Mouse (Mus musculus) lung, postnatal 0 days (tissue): ENCODE measurements around the gene Hpse2. TPM values are rescaled to one million over a fixed set of nuclear protein-coding genes. Genes with fewer than 3 reads are reported as not detected.

Experiments used
- ATAC-seq: fragments of 200-750 bp; cut with Nextera tagmentation; 2 replicates; pipeline ENCODE4 v1.8.0; 2017; ENCODE audit warnings: moderate library complexity
- DNase-seq: peaks from one replicate; pipeline ENCODE4 v3.0.0-alpha.2; 2016; ENCODE audit warnings: low spot score
- H3K27ac ChIP-seq: fragments of 300-500 bp; sonication (generic); 2 replicates; pipeline ENCODE4 v1.5.1; 2014; ENCODE audit warnings: antibody characterized with exemption, mild to moderate bottlenecking, low read length, mixed read lengths
- H3K27me3 ChIP-seq: fragments of 300-500 bp; sonication (generic); replicated peaks from 2 replicates; pipeline ENCODE4 v1.6.1; 2014; ENCODE audit warnings: low read length, mixed read lengths; ENCODE audit not compliant: insufficient read depth
- H3K36me3 ChIP-seq: fragments of 300-500 bp; sonication (generic); 2 replicates; pipeline ENCODE4 v1.6.1; 2014; ENCODE audit warnings: low read length, mixed read lengths; ENCODE audit not compliant: insufficient read depth
- H3K4me1 ChIP-seq: fragments of 300-500 bp; sonication (generic); 2 replicates; pipeline ENCODE4 v1.6.1; 2014; ENCODE audit warnings: antibody characterized with exemption, low read depth, low read length, mixed read lengths; ENCODE audit not compliant: insufficient read depth
- H3K4me2 ChIP-seq: fragments of 300-500 bp; sonication (generic); replicated peaks from 2 replicates; pipeline ENCODE4 v1.6.1; 2014; ENCODE audit warnings: low read depth, mild to moderate bottlenecking, low read length, moderate library complexity, mixed read lengths
- H3K4me3 ChIP-seq: fragments of 300-500 bp; sonication (generic); 2 replicates; pipeline ENCODE4 v1.5.1; 2014; ENCODE audit warnings: low read depth, low read length
- H3K9ac ChIP-seq: fragments of 300-500 bp; sonication (generic); replicated peaks from 2 replicates; pipeline ENCODE4 v1.6.1; 2014; ENCODE audit warnings: low read depth, mild to moderate bottlenecking
- H3K9me3 ChIP-seq: fragments of 300-500 bp; sonication (generic); 2 replicates; pipeline ENCODE4 v1.6.1; 2016; ENCODE audit warnings: low read length, mixed read lengths
- CTCF ChIP-seq: IDR thresholded peaks from 2 replicates; pipeline ENCODE4 v1.5.1; 2016; ENCODE audit warnings: antibody characterized with exemption, mild to moderate bottlenecking
- EP300 ChIP-seq: IDR thresholded peaks from 2 replicates; pipeline ENCODE4 v1.6.1; 2016; ENCODE audit warnings: antibody characterized with exemption, mild to moderate bottlenecking, control low read depth
- whole genome bisulfite sequencing: fragments of 180-500 bp; shearing (Covaris S2); extraction: QIAGEN DNeasy Blood & Tissue Kit; methylation state at CpG from one replicate; pipeline ENCODE4 v1.1.7; 2014; 5-methylcytosine and 5-hydroxymethylcytosine counted together
- polyA plus RNA-seq: library from polyadenylated mRNA; unstranded; fragments of >200 nt; fragmentation: Nextera tagmentation; extraction: Ambion mirVana; gene quantifications from 2 replicates; pipeline ENCODE4 v1.2.1, GENCODE M21; 2015

Gene Hpse2
- polyA plus RNA-seq, 1 experiment from 2014 or later, result 0.64 TPM

GRCm38 (mm10) chr19:43175437-43175965 is 212.7 kb downstream of the Hpse2 start:
- TF ChIP-seq EP300, result no peak
- no peak for TF ChIP-seq CTCF
- no peak; the same call in 1 of the 2 replicates for ATAC-seq

DNA sequence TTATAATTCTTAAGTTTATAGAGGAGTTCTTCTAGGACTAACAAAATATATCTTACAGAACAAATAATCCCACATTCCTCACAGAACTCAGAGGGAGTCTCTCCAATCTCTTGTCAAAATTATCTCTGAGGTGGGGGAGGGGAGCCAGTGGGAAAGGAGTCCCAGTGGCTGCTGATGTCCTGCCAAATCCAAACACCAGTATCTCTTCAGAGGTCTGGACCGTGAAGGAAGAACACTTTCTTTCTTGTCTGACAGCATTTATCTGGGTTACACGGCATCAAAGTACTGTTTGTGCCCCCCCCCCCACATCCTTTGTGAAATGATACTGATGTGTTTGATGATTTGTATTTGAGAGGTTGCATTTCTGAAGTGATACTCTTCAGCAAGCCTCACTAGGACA is 213.3 kb downstream of the Hpse2 start:
- Histone ChIP-seq H3K9ac (no peak overlapping the region), H3K4me2 (no peak overlapping the region), H3K27me3 (no peaks in the 10 kb centered on the region), H3K4me3 (no peak overlapping the region), H3K9me3 (no peaks in the 10 kb centered on the region), H3K4me1 (no peaks in the 10 kb centered on the region), H3K36me3 (no peaks in the 10 kb centered on the region), H3K27ac (no peak overlapping the region)
- DNase-seq, result no peak
- TF ChIP-seq EP300 (no peak), CTCF (no peak)
- WGBS, result 40% methylated on average over 2 of the region's 2 CpGs
- ATAC-seq, result no peak

More at GRCm38 (mm10) chr19:43175437-43175965, 212.7 kb downstream of the Hpse2 start:
- DNase-seq, result peak; percentile 18
- Histone ChIP-seq H3K9me3 (no peaks in the 10 kb centered on the region), H3K4me1 (no peaks in the 10 kb centered on the region), H3K9ac (no peak overlapping the region), H3K4me2 (no peak overlapping the region), H3K4me3 (no peak overlapping the region), H3K27ac (0 out of 2 replicates have a peak overlapping the region, but pooled peaks have one; percentile 28), H3K36me3 (no peaks in the 10 kb centered on the region), H3K27me3 (no peaks in the 10 kb centered on the region)
- 59% methylated on average over 3 of the region's 3 CpGs for WGBS

DNA sequence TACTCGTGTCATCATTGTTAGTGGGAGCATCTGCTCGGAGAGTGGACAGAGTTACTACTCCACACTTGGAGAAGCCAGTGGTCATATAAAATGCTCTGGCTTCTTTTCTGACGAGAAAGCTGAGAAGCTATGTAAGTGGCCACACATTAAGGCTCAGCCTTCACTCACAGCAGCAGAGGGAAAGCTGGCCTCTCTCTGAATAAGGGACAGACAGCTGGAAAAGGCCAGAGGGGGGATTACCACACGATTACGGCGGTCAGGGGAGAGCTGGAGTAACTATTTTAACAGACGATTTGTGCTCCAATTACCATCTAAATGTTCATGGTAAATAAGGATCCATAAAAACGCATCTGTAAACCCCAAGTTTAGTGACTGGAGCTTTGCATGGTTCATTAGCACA is 232.1 kb downstream of the Hpse2 start:
- no peak overlapping the region for H3K4me2 ChIP-seq
- H3K27me3 ChIP-seq, result no peaks in the 10 kb centered on the region
- no peaks in the 10 kb centered on the region for H3K4me1 ChIP-seq
- WGBS, result 46% methylated on average over 8 of the region's 8 CpGs
- TF ChIP-seq EP300 (no peak), CTCF (no peak)
- no peaks in the 10 kb centered on the region for H3K9me3 ChIP-seq
- no peaks in the 10 kb centered on the region for H3K36me3 ChIP-seq
- H3K27ac ChIP-seq, result peak overlapping the region; percentile 62
- ATAC-seq, result peak; percentile 77
- no peak overlapping the region for H3K9ac ChIP-seq
- DNase-seq, result peak; percentile 64
- no peak overlapping the region for H3K4me3 ChIP-seq

- Histone ChIP-seq H3K27ac (peak overlapping the region; percentile 62), H3K4me2 (no peak overlapping the region), H3K9ac (no peak overlapping the region), H3K9me3 (no peaks in the 10 kb centered on the region), H3K27me3 (no peaks in the 10 kb centered on the region), H3K36me3 (no peaks in the 10 kb centered on the region), H3K4me1 (no peaks in the 10 kb centered on the region), H3K4me3 (no peak overlapping the region)
- no peak for TF ChIP-seq EP300
- peak; percentile 65 for ATAC-seq
- DNase-seq, result peak; percentile 62
- WGBS, result 67% methylated on average over 5 of the region's 5 CpGs
Measured at GRCm38 (mm10) chr19:43155582-43155981, 232.6 kb downstream of the Hpse2 start.

- TF ChIP-seq EP300 (no peak), CTCF (no peak)
- no peak overlapping the region for H3K27ac ChIP-seq
- no peaks in the 10 kb centered on the region for H3K9me3 ChIP-seq
- H3K36me3 ChIP-seq, result no peaks in the 10 kb centered on the region
- H3K27me3 ChIP-seq, result no peaks in the 10 kb centered on the region
- 76% methylated on average over 6 of the region's 6 CpGs for WGBS
- no peaks in the 10 kb centered on the region for H3K4me1 ChIP-seq
- H3K4me2 ChIP-seq, result no peak overlapping the region
- ATAC-seq (no peak), DNase-seq (no peak)
- no peak overlapping the region for H3K9ac ChIP-seq
- H3K4me3 ChIP-seq, result no peak overlapping the region
Measured at GRCm38 (mm10) chr19:43147901-43148300, 240.3 kb downstream of the Hpse2 start.

GRCm38 (mm10) chr19:43146820-43147219 is 241.3 kb downstream of the Hpse2 start:
- no peak overlapping the region for H3K27ac ChIP-seq

DNA sequence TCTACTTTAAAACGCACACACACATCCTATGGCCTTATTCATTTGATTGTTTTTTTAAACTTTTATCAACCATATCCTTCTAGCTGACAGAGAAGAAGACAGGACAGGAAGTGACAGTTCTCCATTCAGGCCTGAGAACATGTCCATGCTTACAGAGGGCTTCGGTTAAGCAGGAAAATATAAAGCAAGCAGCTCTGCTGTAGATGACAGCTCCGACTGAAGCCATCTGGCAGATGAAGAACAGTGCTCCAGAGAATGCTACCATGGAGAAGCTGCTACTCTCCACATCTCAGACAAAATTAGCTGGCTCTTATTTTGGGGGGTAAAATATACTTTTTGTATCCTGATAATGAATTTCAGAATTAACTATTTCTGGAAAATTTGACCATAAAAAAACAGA is 246.5 kb downstream of the Hpse2 start:
- Histone ChIP-seq H3K4me2 (no peak overlapping the region), H3K9me3 (no peaks in the 10 kb centered on the region), H3K27ac (no peak overlapping the region), H3K4me3 (no peak overlapping the region), H3K9ac (no peak overlapping the region), H3K27me3 (no peaks in the 10 kb centered on the region), H3K4me1 (no peaks in the 10 kb centered on the region), H3K36me3 (no peaks in the 10 kb centered on the region)
- TF ChIP-seq EP300 (no peak), CTCF (no peak)
- WGBS, result 33% methylated on average over 3 of the region's 3 CpGs
- DNase-seq (peak; percentile 28), ATAC-seq (no peak)

More at GRCm38 (mm10) chr19:43146820-43147219, 241.3 kb downstream of the Hpse2 start:
- Histone ChIP-seq H3K9me3 (no peaks in the 10 kb centered on the region), H3K4me3 (no peak overlapping the region), H3K36me3 (no peaks in the 10 kb centered on the region), H3K4me1 (no peaks in the 10 kb centered on the region), H3K4me2 (no peak overlapping the region), H3K9ac (no peak overlapping the region), H3K27me3 (no peaks in the 10 kb centered on the region)
- TF ChIP-seq EP300, result no peak
- no peak for TF ChIP-seq CTCF
- WGBS, result 68% methylated on average over 7 of the region's 7 CpGs
- no peak for ATAC-seq
- no peak for DNase-seq
